Mouse (Mus musculus): ENCODE data around the gene Ripor2. TPM values are rescaled to one million over a fixed set of nuclear protein-coding genes. Genes with fewer than 3 reads are reported as not detected.

Ripor2 gene
- total and polyA plus RNA-seq, 3 experiments, result 8.6 to 10.9 (median 9.3) TPM

GRCm38 (mm10) chr13:24693312-24693711 is 111.3 kb downstream of the Ripor2 start:
- Histone ChIP-seq H3K4me2 (ENCODE audit: insufficient read depth, low read depth, poor library complexity, severe bottlenecking) (no peak overlapping the region), H3K27me3 (replicated peaks) (no peaks in the 10 kb centered on the region), H3K4me3 (replicated peaks in 1 of 3; ENCODE audit: low read depth in 2 of 3, low read length in 2 of 3, poor library complexity in 1 of 3) (no peak overlapping the region), H3K9ac (ENCODE audit: insufficient read depth, low read depth) (no peak overlapping the region), H3K27ac (ENCODE audit: insufficient read depth, low read depth) (no peak overlapping the region), H3K4me1 (ENCODE audit: control insufficient read depth in 1 of 2, insufficient read depth in 2 of 2) (no peaks in the 10 kb centered on the region), H3K9me3 (replicated peaks; ENCODE audit: low read length) (no peaks in the 10 kb centered on the region), H3K36me3 (replicated peaks in 1 of 2; ENCODE audit: control insufficient read depth in 1 of 2, insufficient read depth in 1 of 2, low read length in 1 of 2) (peaks cover 32 to 64% of the 10 kb centered on the region in 2 experiments), H3K79me2 (replicated peaks; ENCODE audit: control insufficient read depth, extremely low read depth, insufficient read depth, poor library complexity, severe bottlenecking) (no peaks in the 10 kb centered on the region)
- no peak for DNase-seq (ENCODE audit: extremely low read depth)
- in situ Hi-C loops (cut with MboI; ENCODE audit: low pct_ligation_motif_present, low pct_unique_long_range_greater_than_20kb, low sequenced_read_pairs) (no loop called here), dilution Hi-C loops (cut with MboI; ENCODE audit: extremely low pct_ligation_motif_present, extremely low pct_unique_long_range_greater_than_20kb, low sequenced_read_pairs) (no loop called here)
- TF ChIP-seq RAD21 (IDR thresholded peaks at IDR 0.05; ENCODE audit: low read depth, low read length), result no peak
- no peak for TF ChIP-seq TCF12 (IDR thresholded peaks at IDR 0.05; ENCODE audit: low read depth, low read length)

GRCm38 (mm10) chr13:24698746-24699145 is 116.8 kb downstream of the Ripor2 start:
- H3K4me3 ChIP-seq (replicated peaks in 1 of 3; ENCODE audit: low read depth in 2 of 3, low read length in 2 of 3, poor library complexity in 1 of 3), result no peak overlapping the region
- TF ChIP-seq MEF2A (IDR thresholded peaks at IDR 0.05; ENCODE audit: borderline replicate concordance, low read depth, low read length) (no peak), CHD2 (IDR thresholded peaks at IDR 0.05; ENCODE audit: low read length) (no peak), NRF1 (IDR thresholded peaks at IDR 0.05; ENCODE audit: low read depth, low read length) (no peak), MAFK (IDR thresholded peaks at IDR 0.05; ENCODE audit: insufficient replicate concordance, low read length) (no peak), ELF1 (IDR thresholded peaks at IDR 0.05; ENCODE audit: low read depth, low read length) (no peak), MYC (IDR thresholded peaks at IDR 0.05; ENCODE audit: low read depth, low read length) (no peak), E2F4 (IDR thresholded peaks at IDR 0.05; ENCODE audit: insufficient replicate concordance, low read depth, low read length) (no peak)
- no peak for DNase-seq (ENCODE audit: extremely low read depth)
- H3K79me2 ChIP-seq (replicated peaks; ENCODE audit: control insufficient read depth, extremely low read depth, insufficient read depth, poor library complexity, severe bottlenecking), result no peaks in the 10 kb centered on the region
- H3K27me3 ChIP-seq (replicated peaks), result no peaks in the 10 kb centered on the region
- in situ Hi-C loops (cut with MboI; ENCODE audit: low pct_ligation_motif_present, low pct_unique_long_range_greater_than_20kb, low sequenced_read_pairs) (no loop called here), dilution Hi-C loops (cut with MboI; ENCODE audit: extremely low pct_ligation_motif_present, extremely low pct_unique_long_range_greater_than_20kb, low sequenced_read_pairs) (no loop called here)
- H3K9me3 ChIP-seq (replicated peaks; ENCODE audit: low read length), result no peaks in the 10 kb centered on the region
- H3K9ac ChIP-seq (ENCODE audit: insufficient read depth, low read depth), result no peak overlapping the region
- peaks cover 39 to 89% of the 10 kb centered on the region in 2 experiments for H3K36me3 ChIP-seq (replicated peaks in 1 of 2; ENCODE audit: control insufficient read depth in 1 of 2, insufficient read depth in 1 of 2, low read length in 1 of 2)
- no peak overlapping the region for H3K4me2 ChIP-seq (ENCODE audit: insufficient read depth, low read depth, poor library complexity, severe bottlenecking)
- no peaks in the 10 kb centered on the region for H3K4me1 ChIP-seq (ENCODE audit: control insufficient read depth in 1 of 2, insufficient read depth in 2 of 2)
- no peak overlapping the region for H3K27ac ChIP-seq (ENCODE audit: insufficient read depth, low read depth)

GRCm38 (mm10) chr13:24702128-24702527 is 120.1 kb downstream of the Ripor2 start:
- H3K27me3 ChIP-seq (replicated peaks), result no peaks in the 10 kb centered on the region
- H3K4me3 ChIP-seq (replicated peaks in 1 of 3; ENCODE audit: low read depth in 2 of 3, low read length in 2 of 3, poor library complexity in 1 of 3), result no peak overlapping the region
- TF ChIP-seq RCOR1 (conservative IDR thresholded peaks at IDR 0.05; ENCODE audit: low read depth, low read length) (no peak), RAD21 (IDR thresholded peaks at IDR 0.05; ENCODE audit: low read depth, low read length) (no peak), MAZ (IDR thresholded peaks at IDR 0.05; ENCODE audit: low read depth, low read length) (no peak), ELF1 (IDR thresholded peaks at IDR 0.05; ENCODE audit: low read depth, low read length) (no peak), SMC3 (IDR thresholded peaks at IDR 0.05; ENCODE audit: low read depth, low read length) (no peak)
- no peak overlapping the region for H3K27ac ChIP-seq (ENCODE audit: insufficient read depth, low read depth)
- in situ Hi-C loops (cut with MboI; ENCODE audit: low pct_ligation_motif_present, low pct_unique_long_range_greater_than_20kb, low sequenced_read_pairs), result loop anchor here (25.0 kb wide), 1 partner anchor 210 kb away; no protein-coding TSS in a partner anchor
- no peaks in the 10 kb centered on the region for H3K9me3 ChIP-seq (replicated peaks; ENCODE audit: low read length)
- H3K4me1 ChIP-seq (ENCODE audit: control insufficient read depth in 1 of 2, insufficient read depth in 2 of 2), result no peaks in the 10 kb centered on the region
- H3K36me3 ChIP-seq (replicated peaks in 1 of 2; ENCODE audit: control insufficient read depth in 1 of 2, insufficient read depth in 1 of 2, low read length in 1 of 2), result peaks cover 19 to 76% of the 10 kb centered on the region in 2 experiments
- dilution Hi-C loops (cut with MboI; ENCODE audit: extremely low pct_ligation_motif_present, extremely low pct_unique_long_range_greater_than_20kb, low sequenced_read_pairs), result no loop called here
- H3K79me2 ChIP-seq (replicated peaks; ENCODE audit: control insufficient read depth, extremely low read depth, insufficient read depth, poor library complexity, severe bottlenecking), result no peaks in the 10 kb centered on the region
- DNase-seq (ENCODE audit: extremely low read depth), result no peak
- no peak overlapping the region for H3K9ac ChIP-seq (ENCODE audit: insufficient read depth, low read depth)
- H3K4me2 ChIP-seq (ENCODE audit: insufficient read depth, low read depth, poor library complexity, severe bottlenecking), result no peak overlapping the region
